Mouse (Mus musculus): ENCODE measurements at regions not wholly inside any gene's neighbourhood (a gene's known extent, or its start where the extent isn't known, plus 50 kb on each side); places are given as distances from the start of the nearest gene placed in this dataset.

DNA sequence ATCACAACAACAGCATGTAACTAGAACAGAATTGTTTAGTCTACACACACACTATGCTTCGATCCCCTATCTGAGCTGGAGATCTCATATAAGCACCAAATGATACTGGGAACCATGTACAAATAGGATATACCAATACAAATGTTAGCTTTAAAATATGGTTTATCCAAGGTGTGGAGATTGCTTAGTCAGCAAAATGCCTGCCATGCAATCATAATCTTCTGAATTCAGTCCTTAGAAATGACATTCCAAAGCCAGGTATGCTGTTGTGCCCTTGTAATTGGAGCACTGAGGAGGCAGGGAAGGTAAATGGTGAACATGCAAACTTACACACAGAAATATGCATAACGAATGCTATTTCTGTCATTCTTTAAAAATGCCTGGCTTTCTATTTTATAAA is 54.0 kb upstream of the Thsd7b start:
- no peak overlapping the region for H3K4me2 ChIP-seq
- no peaks in the 10 kb centered on the region for H3K36me3 ChIP-seq
- no peak overlapping the region for H3K4me3 ChIP-seq
- no peaks in the 10 kb centered on the region for H3K27me3 ChIP-seq
- 79% methylated on average over 2 of the region's 2 CpGs for WGBS
- no peak overlapping the region for H3K9ac ChIP-seq
- no peak for ATAC-seq (replicated peaks; ENCODE audit: insufficient number of reproducible peaks, insufficient read depth, low FRiP score, low read depth)
- no peak overlapping the region for H3K27ac ChIP-seq
- no peaks in the 10 kb centered on the region for H3K9me3 ChIP-seq (replicated peaks)
- H3K4me1 ChIP-seq (replicated peaks): no peaks in the 10 kb centered on the region

DNA sequence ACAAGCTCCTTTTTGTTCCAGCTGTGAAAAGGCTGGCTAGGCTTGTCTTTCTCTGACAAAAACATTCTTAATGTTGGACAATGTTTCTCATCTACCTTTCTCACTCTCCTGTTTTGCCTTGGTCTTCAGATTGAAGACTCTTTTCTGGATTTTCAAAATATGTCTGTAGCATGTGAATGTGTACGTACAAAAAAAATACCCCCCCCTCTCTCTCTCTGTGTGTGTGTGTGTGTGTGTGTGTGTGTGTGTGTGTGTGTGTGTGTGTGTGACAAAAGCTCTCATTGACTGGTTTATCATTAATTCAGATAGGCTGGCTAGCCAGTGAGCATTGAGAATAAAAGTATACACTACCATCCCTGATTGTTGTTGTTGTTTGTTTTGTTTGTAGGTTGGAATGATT is 64.3 kb upstream of the Thsd7b start:
- Histone ChIP-seq H3K4me1 (replicated peaks) (no peaks in the 10 kb centered on the region), H3K9ac (no peak overlapping the region), H3K27ac (no peak overlapping the region), H3K27me3 (no peaks in the 10 kb centered on the region), H3K4me3 (no peak overlapping the region), H3K36me3 (no peaks in the 10 kb centered on the region), H3K4me2 (no peak overlapping the region), H3K9me3 (replicated peaks) (no peaks in the 10 kb centered on the region)
- no peak for ATAC-seq (replicated peaks; ENCODE audit: insufficient number of reproducible peaks, insufficient read depth, low FRiP score, low read depth)
- WGBS: 86% methylated on average over 1 of the region's 1 CpGs

DNA sequence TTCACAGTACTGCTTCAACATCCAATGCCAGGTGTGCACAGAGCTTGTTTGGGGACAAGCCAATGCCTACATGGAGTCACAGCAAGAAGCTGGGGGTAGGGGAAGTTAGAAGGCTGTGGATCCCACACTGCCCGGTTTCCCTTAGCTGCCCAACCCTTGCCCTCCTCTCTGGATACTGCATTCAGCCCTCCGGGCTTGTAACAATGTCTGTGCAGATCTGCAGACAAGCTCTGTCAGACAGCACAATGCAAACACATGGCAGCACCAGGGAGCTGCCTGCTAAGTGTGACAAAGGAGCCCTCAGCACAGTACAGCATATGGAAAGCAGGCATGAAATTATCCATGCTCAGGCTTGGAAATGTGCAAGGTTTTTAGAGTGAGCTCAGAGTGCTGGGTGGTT is 64.7 kb upstream of the Thsd7b start:
- no peak for ATAC-seq (replicated peaks; ENCODE audit: insufficient number of reproducible peaks, insufficient read depth, low FRiP score, low read depth)
- no peak overlapping the region for H3K27ac ChIP-seq
- H3K4me1 ChIP-seq (replicated peaks): no peaks in the 10 kb centered on the region
- no peaks in the 10 kb centered on the region for H3K36me3 ChIP-seq
- H3K27me3 ChIP-seq: no peaks in the 10 kb centered on the region
- no peak overlapping the region for H3K4me3 ChIP-seq
- H3K9ac ChIP-seq: no peak overlapping the region
- no peaks in the 10 kb centered on the region for H3K9me3 ChIP-seq (replicated peaks)
- 61% methylated on average over 2 of the region's 2 CpGs for whole genome bisulfite sequencing
- H3K4me2 ChIP-seq: no peak overlapping the region

DNA sequence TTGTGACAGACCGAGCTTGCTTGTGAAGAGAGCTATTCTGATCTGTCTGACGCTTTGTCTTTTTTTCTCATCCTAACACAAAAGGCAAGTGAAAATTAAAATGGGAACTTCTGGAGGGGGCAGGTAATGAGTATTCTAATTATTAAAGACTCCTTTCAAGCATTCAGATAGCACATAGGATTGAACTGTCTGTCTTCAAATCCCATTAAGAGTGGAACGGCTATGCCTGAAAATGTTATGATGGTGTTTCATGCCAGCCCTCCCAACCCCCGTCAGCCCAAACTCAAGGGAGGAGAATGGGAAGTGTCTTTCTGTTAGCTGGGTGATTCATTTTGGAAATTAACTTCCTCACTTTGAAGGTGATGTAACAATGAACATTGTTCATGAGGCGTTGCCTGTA is 65.4 kb upstream of the Thsd7b start:
- 82% methylated on average over 5 of the region's 5 CpGs for WGBS
- Histone ChIP-seq H3K4me3 (no peak overlapping the region), H3K4me1 (replicated peaks) (no peaks in the 10 kb centered on the region), H3K4me2 (no peak overlapping the region), H3K27me3 (no peaks in the 10 kb centered on the region), H3K27ac (no peak overlapping the region), H3K36me3 (no peaks in the 10 kb centered on the region), H3K9me3 (replicated peaks) (no peaks in the 10 kb centered on the region), H3K9ac (no peak overlapping the region)
- no peak for ATAC-seq (replicated peaks; ENCODE audit: insufficient number of reproducible peaks, insufficient read depth, low FRiP score, low read depth)

GRCm38 (mm10) chr1:129180174-129180759 is 92.8 kb upstream of the Thsd7b start:
- H3K4me1 ChIP-seq (replicated peaks): no peaks in the 10 kb centered on the region
- ATAC-seq (replicated peaks; ENCODE audit: insufficient number of reproducible peaks, insufficient read depth, low FRiP score, low read depth): no peak
- H3K27me3 ChIP-seq: no peaks in the 10 kb centered on the region
- H3K9me3 ChIP-seq (replicated peaks): no peaks in the 10 kb centered on the region
- no peak overlapping the region for H3K9ac ChIP-seq
- WGBS: 73% methylated on average over 3 of the region's 3 CpGs
- H3K4me3 ChIP-seq: no peak overlapping the region
- no peak overlapping the region for H3K27ac ChIP-seq
- no peaks in the 10 kb centered on the region for H3K36me3 ChIP-seq
- no peak overlapping the region for H3K4me2 ChIP-seq

DNA sequence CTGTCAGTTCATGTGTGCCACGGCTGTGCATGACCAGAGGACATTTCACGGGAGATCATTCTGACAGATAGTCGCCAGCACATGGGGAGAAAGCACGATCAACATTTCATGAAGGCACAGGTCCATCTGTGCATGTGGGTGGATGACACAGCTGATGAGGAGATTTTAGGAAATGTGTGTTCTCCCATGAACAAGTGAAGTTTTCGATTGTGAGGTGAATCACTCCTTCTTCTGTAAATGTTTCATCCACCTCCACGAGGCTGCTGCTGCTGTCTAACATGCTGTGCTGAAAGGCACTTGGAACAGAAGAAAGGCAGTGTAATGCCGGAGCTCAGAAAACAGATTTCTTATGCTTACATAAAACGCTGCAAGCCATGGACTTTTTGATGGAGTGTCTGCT is 103.2 kb upstream of the Thsd7b start:
- H3K9me3 ChIP-seq (replicated peaks): no peaks in the 10 kb centered on the region
- WGBS: 77% methylated on average over 8 of the region's 8 CpGs
- H3K9ac ChIP-seq: no peak overlapping the region
- no peak overlapping the region for H3K27ac ChIP-seq
- H3K4me3 ChIP-seq: no peak overlapping the region
- H3K36me3 ChIP-seq: no peaks in the 10 kb centered on the region
- no peaks in the 10 kb centered on the region for H3K4me1 ChIP-seq (replicated peaks)
- H3K4me2 ChIP-seq: no peak overlapping the region
- no peak for ATAC-seq (replicated peaks; ENCODE audit: insufficient number of reproducible peaks, insufficient read depth, low FRiP score, low read depth)
- H3K27me3 ChIP-seq: no peaks in the 10 kb centered on the region

DNA sequence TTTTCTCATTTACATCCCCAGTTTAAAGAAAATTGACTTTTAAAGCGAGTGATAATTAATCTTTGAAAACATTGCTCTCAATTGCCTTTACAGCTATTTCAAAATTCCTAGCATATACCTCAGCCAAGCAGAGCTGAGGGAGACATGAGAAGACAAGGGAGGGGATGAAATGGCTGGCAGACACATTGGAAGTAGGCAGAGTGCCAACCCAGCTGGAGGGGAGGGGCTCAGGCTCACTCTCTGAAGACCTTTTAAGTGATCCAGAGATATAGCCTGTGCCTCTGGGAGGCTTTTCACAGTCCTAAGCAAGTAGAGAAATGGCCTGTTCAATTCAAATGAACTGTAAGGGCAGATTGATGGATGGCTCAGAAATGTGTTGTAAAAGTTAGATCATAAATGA is 122.5 kb upstream of the Thsd7b start:
- Histone ChIP-seq H3K27ac (no peak overlapping the region), H3K27me3 (no peaks in the 10 kb centered on the region), H3K9ac (no peak overlapping the region), H3K4me1 (replicated peaks) (0 out of 2 replicates have a peak, but pooled peaks cover 2% of the 10 kb centered on the region), H3K36me3 (no peaks in the 10 kb centered on the region), H3K4me3 (no peak overlapping the region), H3K9me3 (replicated peaks) (no peaks in the 10 kb centered on the region), H3K4me2 (no peak overlapping the region)
- 59% methylated on average over 1 of the region's 1 CpGs for WGBS
- no peak for ATAC-seq (replicated peaks; ENCODE audit: insufficient number of reproducible peaks, insufficient read depth, low FRiP score, low read depth)

- no peak overlapping the region for H3K4me2 ChIP-seq
- H3K4me3 ChIP-seq: no peak overlapping the region
- H3K36me3 ChIP-seq: no peaks in the 10 kb centered on the region
- H3K4me1 ChIP-seq (replicated peaks): 0 out of 2 replicates have a peak, but pooled peaks cover 2% of the 10 kb centered on the region
- H3K27me3 ChIP-seq: no peaks in the 10 kb centered on the region
- no peak overlapping the region for H3K27ac ChIP-seq
- no peak for ATAC-seq (replicated peaks; ENCODE audit: insufficient number of reproducible peaks, insufficient read depth, low FRiP score, low read depth)
- H3K9me3 ChIP-seq (replicated peaks): no peaks in the 10 kb centered on the region
- H3K9ac ChIP-seq: no peak overlapping the region
- WGBS: 71% methylated on average over 7 of the region's 7 CpGs
These were observed 124.2 kb upstream of the Thsd7b start for GRCm38 (mm10) chr1:129148733-129149388.

GRCm38 (mm10) chr1:129146395-129147094 is 126.6 kb upstream of the Thsd7b start:
- Histone ChIP-seq H3K9ac (no peak overlapping the region), H3K27ac (no peak overlapping the region), H3K27me3 (no peaks in the 10 kb centered on the region), H3K9me3 (replicated peaks) (no peaks in the 10 kb centered on the region), H3K36me3 (no peaks in the 10 kb centered on the region), H3K4me3 (no peak overlapping the region), H3K4me1 (replicated peaks) (0 out of 2 replicates have a peak, but pooled peaks cover 2% of the 10 kb centered on the region), H3K4me2 (no peak overlapping the region)
- 67% methylated on average over 4 of the region's 4 CpGs for WGBS
- ATAC-seq (replicated peaks; ENCODE audit: insufficient number of reproducible peaks, insufficient read depth, low FRiP score, low read depth): no peak

DNA sequence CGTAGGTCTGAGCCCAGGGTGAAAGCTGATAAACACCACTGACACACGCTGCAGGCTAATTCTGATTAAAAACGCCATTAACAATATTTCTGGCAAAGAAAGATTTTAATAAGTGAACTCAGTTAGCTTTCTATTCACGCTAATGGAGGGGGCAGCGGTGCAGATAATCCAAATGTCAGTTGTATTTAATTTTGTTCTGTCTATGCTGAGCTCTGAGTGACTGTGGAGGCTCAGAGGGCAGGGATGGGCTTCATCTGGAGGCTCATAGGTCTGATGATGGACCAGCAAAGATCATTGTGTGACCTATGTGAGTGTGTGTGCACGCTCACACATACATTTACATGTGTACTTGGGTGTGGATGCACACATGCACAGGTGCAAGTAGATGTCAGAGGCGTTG is 134.3 kb upstream of the Thsd7b start:
- Histone ChIP-seq H3K4me1 (replicated peaks) (no peaks in the 10 kb centered on the region), H3K27me3 (no peaks in the 10 kb centered on the region), H3K9ac (no peak overlapping the region), H3K27ac (no peak overlapping the region), H3K36me3 (no peaks in the 10 kb centered on the region), H3K9me3 (replicated peaks) (no peaks in the 10 kb centered on the region), H3K4me2 (no peak overlapping the region), H3K4me3 (no peak overlapping the region)
- 71% methylated on average over 7 of the region's 7 CpGs for WGBS
- no peak for ATAC-seq (replicated peaks; ENCODE audit: insufficient number of reproducible peaks, insufficient read depth, low FRiP score, low read depth)

GRCm38 (mm10) chr1:129106961-129107557 is 166.0 kb upstream of the Thsd7b start:
- Histone ChIP-seq H3K4me3 (no peak overlapping the region), H3K27ac (no peak overlapping the region), H3K36me3 (no peaks in the 10 kb centered on the region), H3K9me3 (replicated peaks) (no peaks in the 10 kb centered on the region), H3K4me1 (replicated peaks) (no peaks in the 10 kb centered on the region), H3K27me3 (no peaks in the 10 kb centered on the region), H3K4me2 (no peak overlapping the region), H3K9ac (no peak overlapping the region)
- 73% methylated on average over 1 of the region's 1 CpGs for WGBS
- ATAC-seq (replicated peaks; ENCODE audit: insufficient number of reproducible peaks, insufficient read depth, low FRiP score, low read depth): no peak
